Mouse (Mus musculus) cerebellum, adult 11 months (tissue): ENCODE data around the gene Arhgef25.
"Not testable (repeated sequence)": the region's sequence is repeated elsewhere in the genome, so short reads cannot be mapped to it uniquely, and the experiment has no call there.

Experiments used
- DNase-seq: peaks from one replicate; pipeline ENCODE4 v3.0.0; 2022

Arhgef25 gene

GRCm38 (mm10) chr10:127203106-127203505 is 13.2 kb upstream of the Arhgef25 start:
- DNase-seq: no peak

- DNase-seq: no peak
Observed at GRCm38 (mm10) chr10:127200279-127200678, 10.4 kb upstream of the Arhgef25 start.

GRCm38 (mm10) chr10:127199474-127199873 is 9.6 kb upstream of the Arhgef25 start:
- no peak for DNase-seq

GRCm38 (mm10) chr10:127199068-127199467 is 9.2 kb upstream of the Arhgef25 start:
- DNase-seq: no peak

GRCm38 (mm10) chr10:127198492-127198891 is 8.6 kb upstream of the Arhgef25 start:
- DNase-seq: no peak

- DNase-seq: no peak
Observed at GRCm38 (mm10) chr10:127197505-127198110, 7.7 kb upstream of the Arhgef25 start.

- DNase-seq: no peak
Observed at GRCm38 (mm10) chr10:127197104-127197503, 7.2 kb upstream of the Arhgef25 start.

GRCm38 (mm10) chr10:127196392-127196791 is 6.5 kb upstream of the Arhgef25 start:
- peak; percentile 51 for DNase-seq

GRCm38 (mm10) chr10:127195328-127196129 is 5.6 kb upstream of the Arhgef25 start, which contains the start of gene Dtx3:
Gene Dtx3, minus strand, starts transcription at chr10:127195728.
- no peak for DNase-seq

- peak; percentile 67 for DNase-seq
Observed at GRCm38 (mm10) chr10:127194428-127195327, 4.8 kb upstream of the Arhgef25 start.

- no peak for DNase-seq
Observed at GRCm38 (mm10) chr10:127193011-127193410, 3.1 kb upstream of the Arhgef25 start.

GRCm38 (mm10) chr10:127192057-127192328 is 2.1 kb upstream of the Arhgef25 start:
- DNase-seq: not testable (repeated sequence)

GRCm38 (mm10) chr10:127191191-127192056 is 1.5 kb upstream of the Arhgef25 start:
- DNase-seq: no peak

GRCm38 (mm10) chr10:127190398-127191190 is 711 bp upstream of the Arhgef25 start:
- DNase-seq: no peak

GRCm38 (mm10) chr10:127189116-127189650 is 700 bp downstream of the Arhgef25 start:
- DNase-seq: peak; percentile 55

GRCm38 (mm10) chr10:127188465-127189115 is 1.3 kb downstream of the Arhgef25 start:
- DNase-seq: peak; percentile 70

GRCm38 (mm10) chr10:127188079-127188453 is 1.8 kb downstream of the Arhgef25 start:
- no peak for DNase-seq

GRCm38 (mm10) chr10:127187371-127188078 is 2.4 kb downstream of the Arhgef25 start:
- peak; percentile 54 for DNase-seq

- no peak for DNase-seq
Observed at GRCm38 (mm10) chr10:127186451-127186850, 3.4 kb downstream of the Arhgef25 start.

- no peak for DNase-seq
Observed at GRCm38 (mm10) chr10:127185506-127185905, 4.4 kb downstream of the Arhgef25 start.
